Mouse (Mus musculus): ENCODE data around the gene Fam169b. TPM values are rescaled to one million over a fixed set of nuclear protein-coding genes. Genes with fewer than 3 reads are reported as not detected.

Fam169b gene
- polyA plus RNA-seq, 1 experiment from 2014 or later, result 0.14 TPM

- H3K36me3 ChIP-seq, result no peaks in the 10 kb centered on the region
- 47% methylated on average over 4 of the region's 4 CpGs for WGBS
- no peak overlapping the region for H3K9ac ChIP-seq (replicated peaks)
- no peaks in the 10 kb centered on the region for H3K4me1 ChIP-seq
- H3K4me2 ChIP-seq, result no peak overlapping the region
- H3K4me3 ChIP-seq (replicated peaks), result no peak overlapping the region
- no peaks in the 10 kb centered on the region for H3K27me3 ChIP-seq (replicated peaks)
- no peak for ATAC-seq (ENCODE audit: low FRiP score)
- no peaks in the 10 kb centered on the region for H3K9me3 ChIP-seq (replicated peaks)
- no peak overlapping the region for H3K27ac ChIP-seq (replicated peaks)
Measured at GRCm38 (mm10) chr7:68245681-68246080, 28.0 kb upstream of the Fam169b start.

- no peaks in the 10 kb centered on the region for H3K4me1 ChIP-seq
- H3K27me3 ChIP-seq (replicated peaks), result no peaks in the 10 kb centered on the region
- H3K9ac ChIP-seq (replicated peaks), result no peak overlapping the region
- no peak for ATAC-seq (ENCODE audit: low FRiP score)
- WGBS, result 76% methylated on average over 8 of the region's 8 CpGs
- H3K27ac ChIP-seq (replicated peaks), result no peak overlapping the region
- H3K4me3 ChIP-seq (replicated peaks), result no peak overlapping the region
- no peaks in the 10 kb centered on the region for H3K9me3 ChIP-seq (replicated peaks)
- H3K36me3 ChIP-seq, result no peaks in the 10 kb centered on the region
- no peak overlapping the region for H3K4me2 ChIP-seq
Measured at GRCm38 (mm10) chr7:68246249-68246648, 27.4 kb upstream of the Fam169b start.

- no peaks in the 10 kb centered on the region for H3K9me3 ChIP-seq (replicated peaks)
- no peak overlapping the region for H3K27ac ChIP-seq (replicated peaks)
- ATAC-seq (ENCODE audit: low FRiP score), result no peak
- H3K36me3 ChIP-seq, result no peaks in the 10 kb centered on the region
- H3K4me3 ChIP-seq (replicated peaks), result no peak overlapping the region
- no peaks in the 10 kb centered on the region for H3K27me3 ChIP-seq (replicated peaks)
- WGBS, result 83% methylated on average over 1 of the region's 1 CpGs
- H3K9ac ChIP-seq (replicated peaks), result no peak overlapping the region
- no peak overlapping the region for H3K4me2 ChIP-seq
- no peaks in the 10 kb centered on the region for H3K4me1 ChIP-seq
Measured at GRCm38 (mm10) chr7:68250411-68250810, 23.2 kb upstream of the Fam169b start.

- 90% methylated on average over 3 of the region's 3 CpGs for WGBS
- Histone ChIP-seq H3K36me3 (no peaks in the 10 kb centered on the region), H3K4me3 (replicated peaks) (no peak overlapping the region), H3K4me2 (no peak overlapping the region), H3K4me1 (no peaks in the 10 kb centered on the region), H3K9me3 (replicated peaks) (no peaks in the 10 kb centered on the region), H3K27ac (replicated peaks) (no peak overlapping the region), H3K27me3 (replicated peaks) (no peaks in the 10 kb centered on the region), H3K9ac (replicated peaks) (no peak overlapping the region)
- ATAC-seq (ENCODE audit: low FRiP score), result no peak
Measured at GRCm38 (mm10) chr7:68250902-68251301, 22.7 kb upstream of the Fam169b start.

GRCm38 (mm10) chr7:68257767-68258166, 15.9 kb upstream of the Fam169b start:
- Histone ChIP-seq H3K9ac (replicated peaks) (no peak overlapping the region), H3K4me2 (no peak overlapping the region), H3K27ac (replicated peaks) (no peak overlapping the region), H3K27me3 (replicated peaks) (no peaks in the 10 kb centered on the region), H3K4me3 (replicated peaks) (no peak overlapping the region), H3K4me1 (no peaks in the 10 kb centered on the region), H3K36me3 (no peaks in the 10 kb centered on the region), H3K9me3 (replicated peaks) (no peaks in the 10 kb centered on the region)
- no peak for ATAC-seq (ENCODE audit: low FRiP score)
- WGBS, result 64% methylated on average over 2 of the region's 2 CpGs

GRCm38 (mm10) chr7:68258326-68259150, 15.1 kb upstream of the Fam169b start:
- no peak for ATAC-seq (ENCODE audit: low FRiP score)
- H3K9me3 ChIP-seq (replicated peaks), result no peaks in the 10 kb centered on the region
- no peak overlapping the region for H3K4me3 ChIP-seq (replicated peaks)
- 88% methylated on average over 17 of the region's 17 CpGs for WGBS
- no peak overlapping the region for H3K27ac ChIP-seq (replicated peaks)
- no peak overlapping the region for H3K9ac ChIP-seq (replicated peaks)
- no peak overlapping the region for H3K4me2 ChIP-seq
- H3K36me3 ChIP-seq, result no peaks in the 10 kb centered on the region
- H3K4me1 ChIP-seq, result peaks cover 3% of the 10 kb centered on the region; the same call in 1 of the 2 replicates
- no peaks in the 10 kb centered on the region for H3K27me3 ChIP-seq (replicated peaks)

- Histone ChIP-seq H3K4me1 (peaks cover 14% of the 10 kb centered on the region), H3K27ac (replicated peaks) (no peak overlapping the region), H3K9ac (replicated peaks) (no peak overlapping the region), H3K27me3 (replicated peaks) (0 out of 2 replicates have a peak, but pooled peaks cover 5% of the 10 kb centered on the region), H3K9me3 (replicated peaks) (no peaks in the 10 kb centered on the region), H3K36me3 (no peaks in the 10 kb centered on the region), H3K4me2 (no peak overlapping the region), H3K4me3 (replicated peaks) (no peak overlapping the region)
- 81% methylated on average over 6 of the region's 6 CpGs for WGBS
- ATAC-seq (ENCODE audit: low FRiP score), result no peak
Measured at GRCm38 (mm10) chr7:68259523-68260081, 14.0 kb upstream of the Fam169b start.

- WGBS, result 55% methylated on average over 8 of the region's 8 CpGs
Measured at GRCm38 (mm10) chr7:68262612-68263200, 10.9 kb upstream of the Fam169b start.

GRCm38 (mm10) chr7:68263346-68264027, 10.2 kb upstream of the Fam169b start:
- Histone ChIP-seq H3K4me3 (replicated peaks) (peak overlapping the region; percentile 34), H3K9me3 (replicated peaks) (no peaks in the 10 kb centered on the region), H3K4me2 (peak overlapping the region; percentile 69), H3K27ac (replicated peaks) (no peak overlapping the region), H3K4me1 (peaks cover 16% of the 10 kb centered on the region), H3K27me3 (replicated peaks) (peaks cover 10% of the 10 kb centered on the region; the same call in 1 of the 2 replicates), H3K36me3 (no peaks in the 10 kb centered on the region), H3K9ac (replicated peaks) (no peak overlapping the region)
- WGBS, result 62% methylated on average over 8 of the region's 8 CpGs
- no peak for ATAC-seq (ENCODE audit: low FRiP score)

More at GRCm38 (mm10) chr7:68262612-68263200, 10.9 kb upstream of the Fam169b start:
- Histone ChIP-seq H3K27me3 (replicated peaks) (peaks cover 10% of the 10 kb centered on the region; the same call in 1 of the 2 replicates), H3K36me3 (no peaks in the 10 kb centered on the region), H3K4me1 (peaks cover 16% of the 10 kb centered on the region), H3K4me3 (replicated peaks) (no peak overlapping the region), H3K9ac (replicated peaks) (no peak overlapping the region), H3K9me3 (replicated peaks) (no peaks in the 10 kb centered on the region), H3K27ac (replicated peaks) (no peak overlapping the region), H3K4me2 (no peak overlapping the region)
- no peak for ATAC-seq (ENCODE audit: low FRiP score)

- Histone ChIP-seq H3K27ac (replicated peaks) (no peak within 1 kb of the TSS), H3K4me2 (peak within 1 kb of the TSS; percentile 69), H3K4me1 (peaks cover 16% of the 10 kb centered on the region), H3K27me3 (replicated peaks) (peaks cover 10% of the 10 kb centered on the region; the same call in 1 of the 2 replicates), H3K4me3 (replicated peaks) (peak within 1 kb of the TSS; percentile 34), H3K36me3 (no peaks in the 10 kb centered on the region), H3K9ac (replicated peaks) (0 out of 2 replicates have a peak within 1 kb of the TSS, but pooled peaks have one; percentile 20), H3K9me3 (replicated peaks) (no peaks in the 10 kb centered on the region)
- WGBS, result 9% methylated on average over 25 of the region's 25 CpGs
- ATAC-seq (ENCODE audit: low FRiP score), result 0 out of 2 replicates have a peak, but pooled peaks have one; percentile 57
Measured at GRCm38 (mm10) chr7:68264028-68264453, 9.6 kb upstream of the Fam169b start, which contains the start of gene Pgpep1l. TSS of gene Pgpep1l (minus strand) at chr7:68264233.

GRCm38 (mm10) chr7:68264531-68264930, 9.1 kb upstream of the Fam169b start:
- Histone ChIP-seq H3K4me2 (peak overlapping the region; percentile 69), H3K9me3 (replicated peaks) (no peaks in the 10 kb centered on the region), H3K9ac (replicated peaks) (no peak overlapping the region), H3K4me1 (peaks cover 16% of the 10 kb centered on the region), H3K27ac (replicated peaks) (no peak overlapping the region), H3K4me3 (replicated peaks) (peak overlapping the region; percentile 34), H3K27me3 (replicated peaks) (peaks cover 10% of the 10 kb centered on the region; the same call in 1 of the 2 replicates), H3K36me3 (no peaks in the 10 kb centered on the region)
- ATAC-seq (ENCODE audit: low FRiP score), result 0 out of 2 replicates have a peak, but pooled peaks have one; percentile 38
- 12% methylated on average over 14 of the region's 14 CpGs for WGBS

Data from neural tube, embryonic 15.5 days (tissue).